Mouse (Mus musculus): Measurements from ENCODE around the gene Slc9a9. TPM values are rescaled to one million over a fixed set of nuclear protein-coding genes. Genes with fewer than 3 reads are reported as not detected.

The Slc9a9 gene
- total and polyA plus RNA-seq, 3 experiments = 0.46 to 0.71 TPM; not detected in 1

DNA sequence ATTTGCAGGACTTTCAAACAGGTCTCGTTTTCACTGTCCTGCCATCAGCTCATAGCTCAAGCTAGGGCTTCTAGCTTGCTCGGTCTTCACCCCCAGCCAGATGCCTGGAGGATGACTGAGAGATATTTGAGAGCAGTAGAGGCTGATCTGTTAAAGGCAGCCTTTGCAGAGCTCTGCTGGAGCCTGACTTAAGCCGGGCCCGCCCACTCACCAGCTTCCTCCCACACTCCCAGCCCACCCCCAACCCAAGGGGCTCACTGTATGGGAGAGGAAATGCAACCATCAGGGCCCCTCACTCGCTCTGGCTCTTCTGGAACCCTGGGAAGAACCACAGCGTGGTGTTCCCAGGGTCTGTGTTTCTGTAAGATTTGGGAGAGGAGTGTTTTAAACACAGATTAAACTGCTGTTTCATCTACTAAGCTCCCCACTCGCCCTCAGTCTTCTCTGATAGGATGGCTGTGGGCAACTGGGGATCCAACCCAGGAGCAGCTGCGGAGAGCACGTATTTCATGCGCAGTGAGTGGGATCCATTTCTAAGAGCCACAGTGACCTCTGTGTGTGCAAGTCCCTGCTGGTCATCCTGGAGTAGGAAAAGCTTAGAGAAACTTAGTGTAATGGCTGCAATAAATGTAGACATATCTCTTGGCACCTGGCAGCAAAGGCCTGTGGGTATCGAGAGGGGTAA is 451.6 kb downstream of the Slc9a9 start:
- Histone ChIP-seq H3K27me3 (ENCODE audit: control insufficient read depth in 1 of 2, insufficient read depth in 2 of 2, low read length in 2 of 2) (no peaks in the 10 kb centered on the region), H3K9ac (ENCODE audit: control insufficient read depth, low read depth, low read length, poor library complexity, severe bottlenecking) (no peak overlapping the region), H3K79me2 (ENCODE audit: control insufficient read depth, insufficient read depth, low read length, poor library complexity) (no peaks in the 10 kb centered on the region), H3K36me3 (ENCODE audit: control insufficient read depth in 1 of 2, insufficient read depth in 2 of 2, low read length in 2 of 2) (no peaks in the 10 kb centered on the region), H3K9me3 (replicated peaks; ENCODE audit: insufficient read depth, low read length) (no peaks in the 10 kb centered on the region), H3K4me3 (ENCODE audit: control insufficient read depth in 1 of 2, insufficient read depth in 1 of 2, low read depth in 2 of 2, low read length in 2 of 2) (no peak overlapping the region), H3K27ac (ENCODE audit: control insufficient read depth, low read depth, low read length) (no peak overlapping the region), H3K4me1 (ENCODE audit: control insufficient read depth in 1 of 2, insufficient read depth in 2 of 2, low read length in 2 of 2) (no peaks in the 10 kb centered on the region)
- TF ChIP-seq TAL1 (IDR thresholded peaks at IDR 0.05; ENCODE audit: low read length) = no peak
- TF ChIP-seq USF2 (IDR thresholded peaks at IDR 0.05; ENCODE audit: borderline replicate concordance in 1 of 2, insufficient read depth in 1 of 2, low read depth in 1 of 2, low read length in 2 of 2) = no peak
- no peak for TF ChIP-seq MXI1 (IDR thresholded peaks at IDR 0.05; ENCODE audit: low read depth, low read length)
- no peak for TF ChIP-seq MYB (IDR thresholded peaks at IDR 0.05; ENCODE audit: low read depth, low read length)
- TF ChIP-seq RCOR1 (IDR thresholded peaks at IDR 0.05; ENCODE audit: low read depth, low read length) = no peak
- no peak for TF ChIP-seq MYC (IDR thresholded peaks at IDR 0.05; ENCODE audit: low read depth, low read length)
- no peak for TF ChIP-seq JUND (IDR thresholded peaks at IDR 0.05; ENCODE audit: low read depth, low read length)
- TF ChIP-seq KAT2A (conservative IDR thresholded peaks at IDR 0.05; ENCODE audit: low read depth, low read length) = no peak
- no peak for TF ChIP-seq HCFC1 (IDR thresholded peaks at IDR 0.05; ENCODE audit: low read depth, low read length)
- TF ChIP-seq ZNF384 (IDR thresholded peaks at IDR 0.05; ENCODE audit: low read depth, low read length) = no peak
- no peak for TF ChIP-seq CHD1 (IDR thresholded peaks at IDR 0.05; ENCODE audit: low read depth, low read length)
- DNase-seq (ENCODE audit: low read depth, low spot score) = no peak

DNA sequence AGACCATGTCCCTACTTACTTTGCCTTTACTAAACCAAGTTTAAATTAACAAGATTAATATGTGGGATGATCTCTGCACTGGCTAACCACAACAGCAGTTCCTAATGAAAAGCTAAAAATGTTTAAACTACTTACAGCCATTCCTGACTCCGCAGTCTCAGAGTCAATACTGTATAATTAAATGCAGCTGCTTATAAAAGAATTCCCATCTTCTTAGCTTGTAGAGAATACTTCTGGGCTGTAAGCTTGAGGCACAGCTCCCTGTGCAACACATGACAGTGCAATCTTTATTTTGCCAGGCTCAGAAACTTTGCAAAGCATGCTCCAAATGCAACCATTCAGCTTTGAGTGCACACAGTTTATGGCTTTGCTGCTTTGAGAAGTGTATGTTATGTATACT is 456.0 kb downstream of the Slc9a9 start:
- Histone ChIP-seq H3K9me3 (replicated peaks; ENCODE audit: insufficient read depth, low read length) (no peaks in the 10 kb centered on the region), H3K27ac (ENCODE audit: control insufficient read depth, low read depth, low read length) (no peak overlapping the region), H3K4me1 (ENCODE audit: control insufficient read depth in 1 of 2, insufficient read depth in 2 of 2, low read length in 2 of 2) (no peaks in the 10 kb centered on the region), H3K4me3 (ENCODE audit: control insufficient read depth in 1 of 2, insufficient read depth in 1 of 2, low read depth in 2 of 2, low read length in 2 of 2) (no peak overlapping the region), H3K9ac (ENCODE audit: control insufficient read depth, low read depth, low read length, poor library complexity, severe bottlenecking) (no peak overlapping the region), H3K27me3 (ENCODE audit: control insufficient read depth in 1 of 2, insufficient read depth in 2 of 2, low read length in 2 of 2) (no peaks in the 10 kb centered on the region), H3K36me3 (ENCODE audit: control insufficient read depth in 1 of 2, insufficient read depth in 2 of 2, low read length in 2 of 2) (no peaks in the 10 kb centered on the region), H3K79me2 (ENCODE audit: control insufficient read depth, insufficient read depth, low read length, poor library complexity) (no peaks in the 10 kb centered on the region)
- no peak for DNase-seq (ENCODE audit: low read depth, low spot score)
- TF ChIP-seq NRF1 (IDR thresholded peaks at IDR 0.05; ENCODE audit: insufficient read depth, low read depth, low read length, poor library complexity, severe bottlenecking) (no peak), MAFK (IDR thresholded peaks at IDR 0.05; ENCODE audit: borderline replicate concordance, low read depth, low read length) (no peak), MAX (IDR thresholded peaks at IDR 0.05; ENCODE audit: low read length) (no peak), ZMIZ1 (IDR thresholded peaks at IDR 0.05; ENCODE audit: low read depth, low read length) (no peak), MXI1 (IDR thresholded peaks at IDR 0.05; ENCODE audit: low read depth, low read length) (no peak), GABPA (IDR thresholded peaks at IDR 0.05; ENCODE audit: low read depth, low read length) (no peak), NELFE (IDR thresholded peaks at IDR 0.05; ENCODE audit: low read depth, low read length) (no peak), GATA1 (IDR thresholded peaks at IDR 0.05; ENCODE audit: low read depth, low read length) (no peak), MAZ (IDR thresholded peaks at IDR 0.05; ENCODE audit: low read depth, low read length) (no peak), RCOR1 (IDR thresholded peaks at IDR 0.05; ENCODE audit: low read depth, low read length) (no peak), ZNF384 (IDR thresholded peaks at IDR 0.05; ENCODE audit: low read depth, low read length) (no peak), ZKSCAN1 (IDR thresholded peaks at IDR 0.05; ENCODE audit: low read depth, low read length) (no peak), E2F4 (IDR thresholded peaks at IDR 0.05; ENCODE audit: borderline replicate concordance, low read depth, low read length) (no peak), POLR2AphosphoS5 (IDR thresholded peaks at IDR 0.05; ENCODE audit: borderline replicate concordance, low read depth, low read length) (no peak), ELF1 (IDR thresholded peaks at IDR 0.05; ENCODE audit: low read depth, low read length) (no peak), ZC3H11A (IDR thresholded peaks at IDR 0.05; ENCODE audit: low read depth, low read length) (no peak), BHLHE40 (IDR thresholded peaks at IDR 0.05; ENCODE audit: borderline replicate concordance, low read depth, low read length) (no peak), EP300 (IDR thresholded peaks at IDR 0.05; ENCODE audit: low read depth in 1 of 2, low read length in 2 of 2) (no peak)

All from MEL (cell line).